ENCODE assay signal across 8 mouse cellular contexts in the genomic region with DNA sequence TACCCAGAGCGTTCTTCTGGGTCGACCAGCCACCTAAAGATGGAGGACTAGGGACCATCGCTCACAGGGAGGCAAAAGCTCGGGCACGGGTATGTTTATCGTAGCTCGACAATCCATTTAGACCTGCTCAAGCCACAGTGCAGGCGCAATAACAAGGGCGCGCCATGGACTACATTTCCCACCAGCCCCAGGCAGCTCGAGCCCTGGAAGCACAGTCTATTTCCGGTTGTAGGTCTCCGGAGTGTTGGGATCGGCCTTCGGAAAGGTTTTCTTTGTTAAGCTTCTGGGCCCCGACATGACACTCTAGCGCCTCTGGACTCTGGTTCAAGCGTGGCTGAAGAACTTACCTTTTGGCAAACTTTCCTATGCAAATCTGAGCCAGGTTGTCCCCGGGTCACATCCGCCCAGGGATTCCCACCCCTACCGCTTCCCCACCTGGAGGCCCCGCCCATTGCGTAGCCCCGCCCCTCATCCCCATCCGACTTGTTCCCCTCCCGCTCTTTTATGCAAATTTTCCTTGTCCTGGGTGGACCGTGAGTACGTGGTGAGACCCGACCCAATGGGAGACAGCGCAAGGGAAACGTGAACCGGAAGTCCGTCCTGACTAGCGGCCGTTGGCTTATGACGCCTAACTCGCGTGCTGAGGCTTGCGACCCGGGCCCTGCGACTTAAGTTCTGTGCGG. TPM values are rescaled to one million over a fixed set of nuclear protein-coding genes. Genes with fewer than 3 reads are reported as not detected.
DNase-seq lines count a peak whose midpoint lies in the region; ATAC-seq lines count a peak whose summit lies in the region.

A gene (plus strand): TSS at position 591 of the 683 bp plus-strand sequence.

- peak; percentile 95 to 98 for DNase-seq in adrenal gland, adult (ENCODE audit: inconsistent age in 2 of 2, low spot score in 1 of 2)
- DNase-seq in embryo, embryonic 10.5 days (ENCODE audit: low spot score), result peak; percentile 99
- peak; percentile 89 for DNase-seq in gastrocnemius, postnatal 14 days
- peak; percentile 95 to 96 for DNase-seq in left cerebral cortex, postnatal 10 days (ENCODE audit: extremely low spot score in 1 of 2, low spot score in 2 of 2)
- DNase-seq in right cerebral cortex, postnatal 36 days (ENCODE audit: low spot score in 2 of 2), result peak; percentile 93 to 96
- DNase-seq in yolk sac, embryonic 10.5 days (ENCODE audit: low spot score), result peak; percentile 99

- ATAC-seq in inflammation-experienced regulatory T-cells, adult 6 months, result peak; percentile 89
- peak; percentile 92 for ATAC-seq in megakaryocyte-erythroid progenitor cell, adult 5-6 weeks (replicated peaks; ENCODE audit: low FRiP score, low TSS enrichment, poor library complexity, severe bottlenecking)

- intact Hi-C loops in gastrocnemius, postnatal 14 days (cut with DNase I; ENCODE audit: low total_unique reads), result loop anchor here (10.0 kb wide), 1 partner anchor 101 kb away; a partner anchor contains a TSS
- intact Hi-C loops in left cerebral cortex, postnatal 10 days (cut with DNase I), result loop anchor here (10.0 kb wide), 1 partner anchor 161 kb away; a partner anchor contains a TSS

RNA-seq across cellular contexts. Expression of the gene that starts here (rescaled TPM):
- total RNA-seq in gastrocnemius, postnatal 14 days (2021), result 1 to 10 TPM; 6.0 to 6.7 TPM
- 100 to 1,000 TPM in 1 of 3 experiments, 10 to 100 TPM in 2; 72.2 to 148 (median 96.6) TPM for polyA plus RNA-seq in inflammation-experienced regulatory T-cells, adult 6 months (2017; shearing (Covaris generic))
- 10 to 100 TPM; 18.6 to 19.1 TPM for total RNA-seq in left cerebral cortex, postnatal 10 days (2021)
- 24.1 and 28.4 TPM in 2 replicates for total RNA-seq in megakaryocyte-erythroid progenitor cell, adult 5-6 weeks (2014; fragmentation: Nextera tagmentation)
- total RNA-seq in megakaryocyte-erythroid progenitor cell, adult 5-6 weeks (2017), result 25.6 and 26.6 TPM in 2 replicates

Comparison
In these comparisons a context has a peak if more than half of its experiments do, and no peak if none do; other contexts are left out.
1. Peak in every context shown above with its lines: DNase-seq and ATAC-seq.